Mouse (Mus musculus) spleen, adult 12 weeks (tissue): ENCODE results near the gene Lgr5.

Source experiments
- DNase-seq: peaks from one replicate; pipeline ENCODE4 v3.0.0; 2022; ENCODE audit warnings: low spot score

Lgr5 gene

DNA sequence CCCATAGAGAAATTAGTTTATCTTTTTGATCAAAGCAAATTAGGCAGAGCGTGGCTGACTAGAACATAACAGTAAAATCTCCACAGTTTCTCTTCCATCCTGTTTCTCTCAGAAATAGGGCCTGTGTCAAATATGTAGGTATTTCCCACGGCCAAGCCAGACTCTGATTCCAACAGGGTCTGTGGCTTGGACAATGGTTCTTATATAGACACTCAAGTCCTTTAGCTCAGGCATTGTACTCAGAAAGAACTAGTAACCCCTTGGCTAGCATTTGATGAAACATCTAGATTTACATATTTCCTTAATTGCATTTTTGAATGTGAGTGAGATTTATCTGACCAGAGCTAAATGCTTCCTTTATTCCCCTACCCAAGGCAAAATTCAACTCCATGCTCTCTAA is 17.0 kb downstream of the Lgr5 start:
- DNase-seq, result no peak

DNA sequence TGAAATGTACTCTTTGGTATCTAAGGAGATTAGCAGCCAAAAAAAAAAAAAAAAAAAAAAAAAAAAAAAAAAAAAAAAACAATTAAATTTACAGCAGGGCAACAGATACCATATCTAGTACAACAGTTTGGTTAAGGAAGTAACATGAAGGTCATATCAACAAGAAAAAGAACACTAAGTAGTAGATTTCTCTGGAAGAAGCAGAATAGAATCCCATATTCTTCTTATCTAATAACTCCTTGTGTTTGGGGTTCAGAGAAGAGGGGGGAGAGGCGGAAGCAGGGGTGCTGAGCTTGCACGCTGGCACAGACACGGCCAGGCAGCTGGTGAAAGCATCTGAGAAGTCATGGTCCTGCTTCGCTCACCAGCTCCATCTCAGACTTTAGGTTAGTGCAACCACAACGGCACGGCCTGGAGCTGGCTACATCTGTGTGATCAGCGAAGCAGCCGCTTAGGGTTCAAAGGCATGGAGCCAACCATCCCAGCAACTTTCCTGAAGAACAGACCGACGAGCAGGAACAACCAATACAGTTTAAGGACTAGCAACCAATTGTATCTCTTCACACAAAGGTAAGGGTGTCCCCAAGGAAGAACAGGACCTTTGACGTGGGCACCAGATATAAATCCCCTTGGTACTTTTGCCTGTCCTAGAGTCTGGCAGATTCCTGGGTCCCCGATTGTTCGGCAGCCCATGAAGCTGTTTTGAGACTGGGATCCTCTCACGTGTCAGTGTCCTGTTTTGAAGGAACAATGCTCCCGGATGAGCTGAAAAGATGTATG is 17.7 kb downstream of the Lgr5 start, which contains the start of gene A930009A15Rik:
TSS of gene A930009A15Rik (plus strand) at position 275 of the 780 bp plus-strand sequence.
- DNase-seq, result no peak

DNA sequence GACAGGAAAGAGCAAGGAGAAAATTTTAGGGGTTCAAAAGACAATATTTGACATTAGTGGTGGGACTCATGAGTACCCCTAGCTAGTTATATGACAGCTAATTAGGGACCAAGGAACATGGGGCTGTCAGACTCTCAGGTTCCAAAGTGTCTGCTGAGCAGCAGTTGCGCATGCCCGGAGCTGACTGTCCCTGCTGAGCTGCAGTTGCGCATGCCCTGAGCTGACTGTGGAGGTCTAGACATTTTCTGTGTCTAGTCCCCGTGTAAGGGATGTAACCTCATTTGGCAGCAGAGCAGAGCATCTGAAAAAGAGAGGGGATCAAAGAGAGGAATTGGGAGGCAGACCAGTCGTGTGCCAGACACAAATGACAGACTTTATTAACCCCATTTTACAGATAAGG is 23.6 kb downstream of the Lgr5 start:
- no peak for DNase-seq

DNA sequence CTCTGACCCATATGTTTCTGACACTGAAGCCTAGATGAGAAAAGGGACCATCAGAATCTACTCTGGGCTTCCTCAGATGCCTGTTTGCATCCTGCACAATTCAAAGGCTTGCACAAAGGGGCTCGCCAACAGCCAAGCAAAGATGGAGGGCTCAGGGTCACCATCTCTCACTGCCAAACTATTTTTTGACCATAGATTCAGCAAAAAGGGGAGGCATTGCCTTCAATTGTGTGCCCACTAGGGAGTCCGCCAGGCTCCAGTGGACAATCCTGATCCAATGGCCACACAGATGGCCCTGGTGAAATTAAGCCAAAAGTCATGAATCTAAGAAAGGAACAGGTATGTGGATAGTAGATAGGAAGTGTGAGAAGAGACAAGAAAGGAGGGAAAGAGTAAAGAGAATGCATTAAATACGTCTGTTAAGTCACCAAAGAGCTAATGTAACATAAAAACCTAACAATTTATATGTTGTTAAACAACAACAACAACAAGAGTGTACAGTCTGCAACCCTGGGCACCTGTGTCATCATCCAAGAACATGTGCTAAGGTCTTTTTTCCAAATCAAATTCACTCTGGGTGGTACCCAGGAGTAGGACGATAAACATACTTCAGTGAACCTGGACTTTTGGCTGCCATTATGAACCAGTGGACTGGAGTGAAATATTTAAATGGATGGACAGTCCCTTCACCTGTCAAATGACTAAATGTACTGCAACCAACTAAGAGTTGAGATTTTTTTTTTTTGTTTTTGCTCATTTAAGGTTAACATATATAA is 24.5 kb downstream of the Lgr5 start:
- no peak for DNase-seq

DNA sequence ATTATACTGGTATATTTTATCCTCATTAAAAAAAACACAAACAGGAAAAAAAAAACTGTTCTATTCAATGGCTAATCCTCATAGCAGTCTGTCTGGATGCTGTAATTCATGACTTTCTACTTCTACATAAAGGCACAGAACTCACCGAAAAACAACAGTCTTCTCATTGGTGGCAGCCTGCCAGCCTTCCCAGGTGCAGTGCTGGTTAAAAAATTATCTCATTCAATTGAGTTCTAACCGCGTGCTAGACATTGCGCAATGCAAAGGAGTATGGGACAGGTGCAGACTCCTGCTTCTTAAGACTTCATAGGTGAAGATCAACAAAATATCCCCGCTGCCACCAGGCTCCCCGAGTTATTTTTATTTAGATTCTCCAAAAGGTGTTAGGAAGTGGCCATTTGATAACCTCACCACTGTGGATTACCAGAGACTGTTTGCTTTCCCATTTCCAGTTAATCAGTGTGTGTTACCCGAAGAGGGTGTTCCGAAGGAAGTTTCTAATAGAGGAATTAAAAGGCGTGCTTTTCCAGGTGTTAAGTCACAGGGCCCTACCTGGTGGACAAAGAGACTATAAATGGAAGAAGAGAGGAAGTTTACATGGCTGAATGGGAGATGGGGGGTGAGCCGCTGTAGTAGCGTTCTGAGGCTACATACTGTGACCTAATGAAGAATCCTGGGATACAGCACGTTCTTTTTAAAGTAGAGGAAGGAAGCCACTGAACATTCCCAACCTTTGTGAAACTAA is 26.3 kb downstream of the Lgr5 start:
- DNase-seq, result no peak

DNA sequence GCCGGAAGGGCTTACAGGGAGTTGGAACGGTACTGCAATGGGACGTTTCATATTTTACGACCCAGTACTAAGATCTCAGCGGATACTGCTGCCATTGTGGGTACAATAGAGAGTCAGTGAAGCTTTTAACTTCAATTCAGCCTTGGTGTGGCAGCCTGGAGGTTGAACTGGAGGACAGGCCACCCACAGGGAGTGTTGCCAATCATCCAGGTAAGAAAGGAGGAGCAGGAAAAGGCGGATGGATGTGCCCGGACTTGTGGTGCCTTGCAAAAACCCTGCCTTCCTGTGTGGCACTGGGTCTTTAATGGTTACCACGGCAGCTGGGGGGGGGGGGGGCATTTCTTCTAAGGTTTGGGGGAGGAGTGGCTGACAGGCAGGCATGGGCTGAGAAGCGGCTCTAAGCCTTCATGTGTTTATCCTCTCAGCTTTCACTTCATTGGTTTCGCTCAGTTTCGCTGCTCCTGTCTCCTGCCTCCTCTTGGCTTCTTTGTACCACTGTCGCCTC is 30.8 kb downstream of the Lgr5 start:
- DNase-seq, result no peak

DNA sequence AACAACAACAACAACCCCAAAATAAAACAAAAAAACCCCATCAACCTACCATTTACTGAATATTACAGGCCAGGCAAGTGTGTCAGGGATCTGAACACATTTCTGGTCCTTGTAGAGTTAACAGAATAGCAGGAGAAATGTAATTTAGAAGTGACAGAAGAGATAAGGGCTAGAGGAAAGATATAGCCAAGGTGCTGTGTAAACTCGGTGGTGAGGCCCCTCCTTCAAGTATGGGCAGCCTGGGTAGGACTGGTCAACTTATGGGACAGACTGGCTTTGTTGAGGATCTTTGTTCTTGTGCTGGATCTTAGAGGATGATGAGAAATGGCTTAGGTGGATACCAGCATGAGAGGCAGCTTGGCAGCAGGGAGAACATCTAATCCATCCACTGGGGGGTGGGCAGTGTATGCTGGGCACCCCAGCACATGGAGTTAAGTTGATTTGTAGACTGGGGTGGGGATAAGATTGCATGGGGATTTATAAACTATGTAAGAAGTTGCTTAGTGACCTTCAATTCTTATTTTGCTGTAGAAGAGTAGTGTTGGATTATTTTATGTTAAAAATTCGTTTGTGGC is 32.3 kb downstream of the Lgr5 start:
- no peak for DNase-seq

DNA sequence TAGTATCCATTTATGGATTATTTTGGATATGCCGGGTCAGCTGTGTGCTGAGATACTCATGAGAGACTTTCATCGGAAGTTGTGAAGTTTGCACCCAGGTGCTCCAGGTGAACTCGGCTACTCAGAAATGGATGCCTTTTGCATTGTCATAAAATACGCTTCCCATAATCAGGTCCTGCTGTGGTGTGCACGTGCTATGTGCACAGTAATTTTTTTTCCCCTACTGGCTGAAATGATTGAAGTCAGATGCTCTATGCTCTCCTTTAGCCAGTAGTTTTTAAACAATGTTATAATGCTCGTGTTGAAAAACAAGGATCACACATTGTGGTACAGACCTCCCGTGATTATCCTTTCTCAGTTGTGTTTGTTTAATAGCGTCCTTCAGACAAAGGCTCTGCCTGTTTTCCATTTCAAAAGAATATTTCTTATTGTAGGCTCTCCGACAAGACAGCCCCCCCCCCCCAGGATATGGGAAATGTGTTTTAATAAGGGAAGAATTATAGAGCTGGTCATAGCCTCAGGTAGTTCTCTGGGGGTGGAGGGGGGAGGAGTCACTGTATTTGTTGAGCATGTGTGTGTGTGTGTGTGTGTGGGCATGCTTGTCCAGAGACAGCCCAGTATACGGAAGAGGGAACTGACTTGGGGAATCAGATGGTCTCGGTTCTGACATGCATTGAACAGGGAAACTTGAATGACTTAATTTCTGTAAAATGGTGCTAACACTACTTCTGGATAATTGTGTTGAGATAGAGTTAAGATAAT is 34.0 kb downstream of the Lgr5 start:
- DNase-seq, result no peak

DNA sequence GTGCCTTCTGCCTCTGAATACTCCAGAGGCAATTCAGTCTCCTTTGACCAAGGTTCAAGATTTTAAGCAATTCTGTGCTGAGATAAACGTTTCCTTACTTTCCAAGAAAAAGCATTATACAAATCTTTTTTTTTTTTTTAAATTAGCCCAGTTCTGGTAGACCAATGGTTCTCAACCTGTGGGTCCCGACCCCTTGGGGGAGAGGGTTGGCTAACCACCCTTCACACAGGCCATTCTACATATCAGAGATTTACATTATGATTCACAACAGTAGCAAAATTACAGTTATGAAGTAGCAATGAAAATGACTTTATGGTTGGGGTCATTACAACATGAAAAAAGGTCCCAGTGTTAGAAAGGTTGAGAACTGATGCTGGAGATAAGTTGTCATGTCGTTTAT is 36.5 kb downstream of the Lgr5 start:
- no peak for DNase-seq

DNA sequence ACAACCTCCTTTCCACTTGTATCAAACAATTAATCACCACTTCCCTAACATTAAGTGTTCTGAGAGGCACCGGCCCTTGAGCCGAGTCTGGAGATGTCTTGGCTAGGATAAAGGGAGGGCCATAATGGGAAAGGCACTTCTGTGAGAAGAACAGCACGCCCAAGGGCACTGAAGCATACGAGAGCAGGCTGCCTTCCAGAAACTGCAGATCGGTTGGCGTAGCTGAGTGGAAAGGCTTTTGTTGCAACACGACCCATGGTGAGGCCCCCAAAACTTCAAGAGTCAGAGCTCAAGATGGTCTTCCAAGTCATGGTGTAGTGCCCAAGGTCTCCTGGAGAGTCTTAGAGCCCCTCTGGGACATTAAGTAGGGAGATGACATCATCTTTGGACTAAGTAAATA is 37.3 kb downstream of the Lgr5 start:
- DNase-seq, result no peak

DNA sequence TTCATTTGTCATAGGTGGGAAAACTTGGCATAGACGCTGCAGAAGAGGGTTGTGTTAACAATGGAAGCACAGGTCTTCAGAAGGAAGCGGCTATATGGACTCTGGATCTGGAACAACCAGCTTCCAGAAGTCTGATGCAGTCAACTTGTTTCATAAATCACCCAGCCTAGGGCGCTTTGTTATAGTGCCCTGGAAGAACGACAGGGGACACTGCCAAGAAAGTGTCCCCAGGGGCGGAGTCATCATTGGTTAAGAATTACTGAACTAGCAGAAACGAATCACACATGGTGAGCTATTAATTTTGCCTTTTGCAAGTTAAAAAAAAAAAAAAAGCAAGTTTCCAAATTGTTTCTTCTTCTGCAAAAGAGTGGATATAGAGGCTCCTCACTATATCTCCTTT is 44.7 kb downstream of the Lgr5 start:
- DNase-seq, result no peak

DNA sequence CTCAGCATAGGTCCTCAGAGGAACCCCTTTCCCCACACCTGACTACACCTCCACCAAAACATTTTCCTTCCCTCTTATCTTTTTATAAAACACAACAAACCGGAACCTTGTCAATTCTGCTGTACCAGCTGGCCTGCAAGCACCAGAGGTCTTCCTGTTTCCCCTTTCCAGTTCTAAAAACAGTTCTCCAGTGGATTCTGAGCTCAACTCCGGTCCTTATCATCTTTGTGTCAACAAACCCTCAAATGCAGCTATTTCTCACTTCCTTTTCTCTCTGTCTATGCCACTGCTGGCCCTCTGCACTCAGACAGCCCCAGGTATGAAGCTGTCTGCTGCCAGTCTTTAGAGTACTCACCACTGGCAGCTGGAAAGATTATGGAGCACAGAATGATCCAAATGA is 56.8 kb downstream of the Lgr5 start:
- no peak for DNase-seq

DNA sequence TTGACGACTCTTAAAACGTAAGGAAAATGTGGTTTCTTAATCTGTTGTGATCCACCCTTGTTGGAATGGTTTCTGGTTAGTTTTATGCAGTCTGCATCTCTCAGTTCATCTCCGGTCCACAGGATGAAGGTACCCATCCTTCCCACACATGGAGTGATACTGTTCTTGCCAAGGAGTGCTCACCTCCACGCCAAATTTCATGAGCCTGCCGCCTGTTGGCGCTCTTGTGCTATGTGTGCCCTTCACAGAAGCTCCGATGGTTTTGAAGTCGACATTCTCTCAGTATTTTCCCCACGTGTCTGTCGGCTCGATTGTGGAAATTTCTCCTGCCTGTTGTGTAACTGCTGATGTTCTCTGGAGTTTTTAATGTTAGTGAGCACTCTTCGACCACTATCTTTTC is 57.8 kb downstream of the Lgr5 start:
- DNase-seq, result no peak

DNA sequence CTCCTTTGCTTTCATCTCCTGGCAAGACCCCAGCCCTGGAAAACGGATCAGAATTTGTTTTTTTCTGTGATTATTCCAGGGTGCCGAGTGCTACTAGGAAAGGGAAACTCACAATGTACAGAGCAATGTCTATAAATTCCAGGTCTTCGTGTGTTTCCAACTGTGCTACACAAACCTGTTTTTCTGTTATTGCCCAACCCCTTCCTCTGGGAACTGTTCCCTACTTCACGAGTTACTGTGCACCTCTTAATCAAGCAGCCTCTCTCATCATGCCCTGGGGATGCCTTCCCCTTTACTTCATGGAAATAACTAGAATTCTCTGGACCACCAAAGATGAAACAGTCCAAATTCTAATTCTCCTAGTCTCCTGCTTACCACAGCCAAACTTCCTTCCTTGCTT is 58.7 kb downstream of the Lgr5 start:
- no peak for DNase-seq

DNA sequence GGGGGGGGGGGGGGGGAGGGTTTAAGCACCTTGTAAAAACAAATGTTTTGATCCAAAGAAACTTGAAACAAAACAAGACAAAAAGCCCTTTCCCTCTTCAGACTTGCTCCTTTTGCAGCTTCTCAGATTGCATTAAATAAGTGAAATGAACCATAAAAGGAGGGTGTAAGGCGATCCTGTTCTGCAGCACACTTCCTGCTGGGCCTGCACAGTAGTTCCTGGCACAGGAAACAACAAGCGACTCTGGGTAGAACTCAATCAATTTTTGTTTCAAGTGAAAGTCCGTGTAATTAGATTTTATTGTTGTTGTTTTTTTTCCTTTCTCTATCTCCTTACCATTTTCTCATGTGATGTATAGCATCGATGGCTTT is 66.5 kb downstream of the Lgr5 start:
- no peak for DNase-seq

DNA sequence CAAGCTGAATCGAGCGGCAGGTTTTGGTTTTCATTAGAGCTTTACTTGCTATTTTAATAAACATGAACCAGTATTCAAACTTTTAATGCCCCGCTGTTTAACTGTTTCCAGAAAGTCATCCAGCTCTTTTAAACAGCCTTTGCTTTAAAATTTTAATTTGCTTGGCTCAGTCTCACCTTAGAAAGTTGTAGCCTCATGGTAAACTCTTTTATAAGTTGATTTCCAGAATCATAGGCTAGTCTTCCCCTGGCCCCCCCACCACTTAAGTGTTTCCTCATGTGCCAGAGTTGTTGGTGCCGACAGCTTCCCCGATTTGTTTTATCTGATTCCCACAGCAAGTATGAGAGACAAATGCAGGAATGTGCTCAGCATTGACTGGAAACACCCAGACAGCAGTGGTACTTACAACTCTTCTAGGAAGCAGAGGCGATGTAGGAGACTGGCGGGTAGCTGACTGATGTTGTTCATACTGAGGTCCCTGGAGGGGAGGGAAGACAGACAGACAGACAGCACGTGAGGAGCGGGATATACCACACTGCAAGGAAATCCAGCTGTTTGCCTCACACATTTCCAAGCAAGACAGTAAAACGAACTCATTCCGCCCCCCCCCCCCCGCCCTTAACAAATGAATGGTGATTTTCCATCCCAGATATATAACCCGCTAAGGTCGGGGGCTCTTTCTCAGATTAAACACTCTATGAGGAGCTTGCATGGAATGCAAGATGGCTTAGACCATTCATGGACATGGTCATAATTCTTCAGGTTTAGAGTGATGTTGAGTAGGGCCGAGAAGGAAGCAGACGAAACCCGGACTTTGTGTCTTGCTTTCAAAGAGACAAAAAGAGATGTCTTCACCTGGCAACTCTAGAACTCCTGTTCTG is 67.1 kb downstream of the Lgr5 start:
- no peak for DNase-seq

DNA sequence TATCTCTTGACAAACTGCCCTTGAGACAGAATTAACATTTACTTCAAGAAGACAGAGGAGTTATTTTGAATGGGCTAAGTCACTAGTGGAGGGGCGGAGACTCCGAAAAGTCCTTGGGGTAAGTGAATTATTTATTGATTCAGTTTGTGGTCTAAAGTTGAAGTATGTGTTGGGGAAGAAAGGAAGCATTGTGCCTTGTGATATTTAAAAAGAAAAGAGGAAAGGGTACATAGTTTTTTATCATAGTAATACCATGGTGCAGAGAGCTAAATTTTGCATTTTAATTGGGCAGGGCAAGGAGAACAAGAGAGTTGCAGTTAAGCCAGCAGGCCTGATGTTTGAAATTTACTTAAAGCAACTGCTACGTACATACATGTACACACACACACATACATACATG is 68.7 kb downstream of the Lgr5 start:
- DNase-seq, result no peak

DNA sequence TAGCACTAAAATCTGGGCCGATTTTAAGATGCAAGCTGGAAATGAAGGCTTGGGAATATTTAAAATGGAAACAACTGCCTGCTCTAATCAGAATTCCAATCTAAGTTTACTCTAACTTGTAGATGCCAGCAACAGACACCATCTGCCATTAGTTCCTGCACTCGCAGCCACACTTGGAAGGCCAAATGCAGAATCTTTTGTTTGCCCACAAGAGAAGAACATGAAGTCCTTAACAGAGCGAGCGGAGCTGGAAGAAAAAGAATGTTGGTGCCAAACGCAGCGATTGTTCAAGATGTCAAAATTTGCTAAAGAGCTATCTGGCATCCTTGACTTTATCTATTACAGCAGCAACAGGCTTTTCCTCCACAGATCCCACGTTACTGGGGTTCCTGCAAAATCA is 72.1 kb downstream of the Lgr5 start:
- no peak for DNase-seq

DNA sequence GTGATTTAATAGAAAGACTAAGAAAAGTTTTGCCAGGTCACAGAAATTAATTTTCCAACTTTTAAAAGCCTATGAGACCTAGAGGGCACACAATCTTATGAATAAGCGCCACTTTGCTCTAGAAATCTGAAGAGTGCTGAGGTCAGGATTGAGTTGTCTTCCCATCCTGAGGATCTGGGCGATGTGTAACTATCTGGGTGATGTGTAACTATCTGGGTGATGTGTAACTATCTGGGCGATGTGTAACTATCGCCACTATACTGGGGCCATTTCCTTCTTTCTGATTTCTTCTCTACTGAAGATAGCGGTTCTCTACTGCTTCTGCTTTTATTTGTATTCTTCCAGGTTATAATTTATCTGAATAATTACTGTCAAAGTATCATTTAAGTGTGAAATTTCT is 76.6 kb downstream of the Lgr5 start:
- no peak for DNase-seq

DNA sequence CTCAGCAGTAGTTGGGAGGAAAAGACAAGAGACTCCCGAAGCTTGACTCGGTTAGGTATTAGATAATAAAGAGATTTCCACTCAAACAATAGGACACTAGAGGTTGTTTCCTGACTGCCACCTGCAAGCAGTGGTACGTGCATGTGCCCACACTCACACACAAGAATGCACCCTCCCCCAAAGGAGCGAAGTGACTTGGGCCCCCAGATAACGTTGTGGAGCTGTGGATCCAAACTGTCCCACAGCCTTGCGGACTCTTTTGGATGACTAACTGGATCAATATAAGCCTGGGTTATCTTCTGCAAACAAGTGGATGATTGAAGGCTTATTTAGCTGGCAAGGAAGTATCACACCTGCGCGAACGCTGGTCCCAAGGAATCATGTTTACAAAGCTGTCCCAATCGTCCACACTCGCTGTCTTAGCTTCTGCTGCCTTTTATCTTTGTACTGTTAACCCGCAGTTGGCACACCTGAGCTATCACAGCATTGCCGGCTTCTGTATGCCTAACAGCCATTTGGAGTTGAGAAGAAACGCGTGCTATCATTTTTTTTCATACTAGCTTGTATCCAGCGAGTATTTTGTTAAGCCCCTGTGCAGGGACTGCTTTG is 81.8 kb downstream of the Lgr5 start:
- no peak for DNase-seq
